Mouse (Mus musculus) megakaryocyte-erythroid progenitor cell, adult 5-6 weeks (primary cell): ENCODE measurements around the gene Lamtor2. TPM values are rescaled to one million over a fixed set of nuclear protein-coding genes. Genes with fewer than 3 reads are reported as not detected.

Source experiments
- ATAC-seq: replicated peaks from 2 replicates; pipeline ENCODE4 v1.8.0; 2016; ENCODE audit warnings: mild to moderate bottlenecking, inconsistent platforms; ENCODE audit not compliant: severe bottlenecking, poor library complexity, low FRiP score, low TSS enrichment
- total RNA-seq, 2 experiments: library from RNA; stranded (forward) in 1 of 2; stranded (reverse) in 1 of 2; fragments of 200-1000, 215-1000 nt in 1 of 2; fragments of >200 nt in 1 of 2; fragmentation: Nextera tagmentation in 1 of 2; gene quantifications; 2 replicates each; pipeline ENCODE4 v1.2.3; 2014 to 2017

The Lamtor2 gene
- total RNA-seq, 2 experiments from 2014 or later, result 36.4 to 87.8 TPM

DNA sequence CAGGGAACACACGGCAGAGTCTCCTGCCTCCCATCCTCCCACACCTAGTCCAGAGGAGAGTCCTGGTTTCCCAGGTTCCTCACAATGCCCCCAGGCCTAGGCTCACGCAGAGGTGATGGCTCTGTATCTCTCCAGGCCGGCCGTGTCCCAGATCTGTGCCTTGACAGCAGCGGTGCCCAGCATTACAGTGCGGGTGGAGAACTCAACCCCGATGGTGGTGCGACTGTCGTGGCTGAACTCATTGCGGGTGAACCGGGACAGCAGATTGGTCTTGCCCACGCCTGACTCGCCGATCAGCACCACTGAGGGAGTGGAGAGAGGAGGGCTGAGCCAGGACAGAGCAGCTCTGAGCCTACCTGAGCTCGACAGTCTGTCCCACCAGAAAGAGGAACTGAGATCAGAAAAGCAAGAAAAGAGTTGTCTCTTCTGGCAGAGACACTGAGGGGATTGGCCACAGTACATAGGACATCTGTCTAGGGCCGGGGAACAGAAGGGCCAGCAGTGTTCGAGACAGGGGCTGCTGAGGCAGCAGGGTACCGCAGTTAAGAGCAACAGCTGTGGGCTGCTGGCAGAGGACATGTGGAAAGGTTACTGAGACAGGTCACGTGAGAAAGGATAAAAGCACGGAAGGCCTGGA is 7.8 kb downstream of the Lamtor2 start:
- ATAC-seq, result no peak

DNA sequence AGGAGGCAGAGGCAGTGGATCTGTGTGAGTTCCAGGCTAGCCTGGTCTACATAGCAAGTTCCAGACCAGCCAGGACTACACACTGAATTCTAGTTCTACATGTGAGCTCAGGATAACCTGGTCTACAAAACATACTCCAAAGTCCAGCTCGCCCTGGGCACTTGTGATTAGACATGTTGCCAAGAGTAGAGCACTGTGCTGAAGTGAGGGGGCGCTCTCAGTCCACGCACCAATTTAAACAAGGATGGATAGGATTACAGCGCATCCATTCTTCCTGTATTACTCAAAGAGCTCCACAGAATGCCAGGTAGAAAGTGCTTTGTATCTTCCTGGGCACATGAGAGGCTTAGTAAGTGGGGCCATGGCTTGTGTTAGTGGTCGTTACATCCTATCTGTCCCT is 8.4 kb downstream of the Lamtor2 start:
- no peak for ATAC-seq

DNA sequence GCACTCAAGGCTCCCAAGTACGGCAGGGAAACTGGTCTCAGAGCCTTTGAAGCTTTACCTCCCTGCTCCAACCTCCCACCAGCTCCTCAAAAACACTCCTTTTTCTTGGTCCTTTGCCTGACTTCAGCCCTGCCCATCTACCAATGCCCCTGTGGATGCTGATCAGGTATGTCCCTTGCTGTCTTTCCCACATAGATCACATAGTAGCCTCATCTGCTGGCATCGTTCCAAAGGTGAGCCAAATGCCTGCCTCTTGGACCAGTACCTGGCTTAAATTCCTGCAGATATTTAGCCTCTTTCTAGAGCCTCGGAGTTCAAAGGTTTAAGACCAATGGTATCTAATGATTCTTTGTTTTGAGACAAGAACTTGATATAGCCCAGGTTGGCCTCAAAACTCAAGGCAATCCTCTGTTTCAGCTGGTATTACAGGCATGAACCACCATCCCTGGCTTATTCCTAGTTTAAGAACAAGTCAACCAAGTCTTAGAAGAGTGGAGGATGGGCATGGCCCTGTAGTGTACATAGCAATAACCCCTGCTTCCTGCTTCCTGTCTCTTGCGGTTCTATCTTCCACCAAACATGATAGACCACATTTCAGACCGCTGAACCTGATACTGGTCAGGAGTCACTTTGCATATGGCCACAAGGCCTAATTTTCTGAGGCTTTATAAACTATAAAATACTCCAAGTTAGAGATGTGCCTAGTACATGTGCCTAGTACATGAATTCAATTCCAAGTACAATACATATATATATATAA is 9.0 kb downstream of the Lamtor2 start:
- ATAC-seq, result no peak

DNA sequence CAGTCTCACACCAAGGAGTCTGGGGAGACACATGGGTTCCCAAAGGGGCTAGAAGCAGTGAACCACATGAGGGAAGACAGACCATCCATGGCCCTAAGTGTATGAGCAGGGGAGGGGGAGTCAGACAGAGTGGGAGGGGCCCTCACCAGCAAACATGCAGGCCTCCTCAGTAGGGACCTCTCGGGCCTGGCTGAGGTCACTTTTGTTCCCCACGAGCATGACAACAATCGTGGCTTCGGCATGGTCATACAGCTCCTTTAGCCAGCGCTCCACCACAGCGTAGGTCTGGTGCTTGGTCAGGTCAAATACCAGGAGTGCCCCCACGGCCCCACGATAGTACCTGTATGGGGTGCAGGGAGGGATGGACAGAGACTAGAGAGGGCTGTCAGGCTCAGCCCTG is 9.7 kb downstream of the Lamtor2 start:
- no peak for ATAC-seq

DNA sequence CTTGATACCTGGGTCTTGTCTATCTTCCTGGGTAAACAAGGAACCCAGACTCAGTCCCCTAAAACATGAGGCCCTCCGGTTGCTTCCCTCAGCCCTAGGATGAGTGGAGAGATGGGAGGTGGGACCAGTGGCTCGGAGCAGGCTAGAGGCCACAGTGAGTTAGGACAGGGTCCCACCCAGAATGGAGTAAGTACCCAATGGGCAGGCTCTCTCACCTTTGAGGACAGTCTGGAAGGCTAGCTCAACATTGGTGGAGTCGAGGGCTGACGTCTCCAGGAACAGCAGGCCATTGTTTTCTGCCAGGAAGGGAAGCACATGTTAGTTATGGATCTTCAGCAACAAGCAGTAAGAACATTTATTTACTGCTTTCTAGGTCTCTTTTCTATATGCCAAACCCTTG is 10.4 kb downstream of the Lamtor2 start:
- ATAC-seq, result no peak

DNA sequence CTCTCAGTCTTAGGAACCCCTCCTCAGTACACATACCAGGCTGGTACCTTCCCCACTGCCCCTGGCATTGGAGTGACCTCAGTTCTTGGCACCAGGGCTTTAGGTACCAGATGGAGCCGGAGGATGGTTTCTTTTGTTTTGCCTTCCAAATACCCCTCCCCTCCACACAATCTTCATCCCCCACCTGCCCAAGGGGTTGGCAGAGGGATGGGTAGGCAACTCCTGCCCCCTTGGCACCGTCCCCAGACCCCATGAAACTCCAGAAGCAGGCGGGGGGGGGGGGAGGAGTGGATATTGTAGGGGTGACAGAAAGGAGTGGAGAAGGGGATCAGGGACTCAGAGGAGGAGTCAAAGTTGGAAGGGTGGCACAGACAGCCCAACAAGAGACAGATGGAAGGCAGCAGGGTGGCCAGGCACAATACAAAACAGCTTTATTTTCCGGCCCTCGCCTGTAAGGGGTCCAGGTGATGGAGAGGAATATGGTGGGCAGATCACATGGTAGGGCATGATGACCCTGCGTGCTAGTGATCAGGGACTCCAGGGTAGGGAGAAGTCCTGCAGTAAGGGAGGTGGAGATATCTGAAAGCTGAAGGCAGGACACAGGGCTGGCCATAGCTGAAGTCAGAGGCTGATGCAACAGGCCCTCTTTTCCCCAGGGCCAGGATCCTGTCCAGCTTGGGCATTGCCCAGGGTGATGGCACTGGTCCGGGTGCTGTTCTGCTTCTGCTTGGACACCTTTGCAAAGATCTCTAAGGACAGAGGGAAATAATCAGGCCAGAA is 11.1 kb downstream of the Lamtor2 start:
- ATAC-seq, result no peak

DNA sequence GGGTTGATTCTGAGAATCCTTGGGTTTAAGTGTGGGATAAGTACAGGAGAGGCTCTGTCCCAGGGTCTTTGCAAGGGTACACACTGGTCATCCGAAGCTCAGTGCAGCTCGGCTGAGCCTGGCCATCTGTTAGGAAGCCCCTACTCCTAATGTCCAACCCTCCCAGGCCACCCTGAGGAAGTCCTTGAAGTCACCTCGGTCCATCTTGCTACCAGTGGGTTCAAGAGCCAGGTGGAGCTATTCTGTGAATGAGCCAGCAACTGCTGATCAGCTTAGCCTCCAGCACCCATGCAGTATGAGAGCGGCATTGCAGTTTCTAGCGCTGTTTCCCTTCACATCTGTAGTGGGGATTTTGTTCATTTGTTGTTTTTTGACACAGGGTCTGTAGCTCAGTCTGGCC is 12.8 kb downstream of the Lamtor2 start:
- ATAC-seq, result no peak

DNA sequence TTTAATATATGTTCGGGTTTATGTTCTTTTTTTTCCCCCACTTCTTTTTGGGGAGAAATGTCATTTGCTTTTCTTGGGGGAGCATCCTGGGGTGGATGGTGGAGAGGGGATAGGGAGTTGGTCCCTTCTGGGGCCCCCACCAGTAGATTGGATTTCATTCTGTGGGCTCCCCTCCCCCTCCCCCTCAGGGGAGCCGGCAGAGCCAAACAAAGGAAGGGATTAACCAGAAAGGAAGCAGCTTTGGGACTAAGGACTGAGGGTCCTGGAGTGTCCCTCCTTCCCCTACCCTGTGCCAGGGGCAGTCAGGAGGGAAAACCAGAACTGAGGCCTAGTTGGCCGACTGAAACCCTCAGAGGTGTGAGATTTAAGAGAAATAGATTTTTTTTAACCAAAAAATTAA is 13.5 kb downstream of the Lamtor2 start:
- ATAC-seq, result no peak

DNA sequence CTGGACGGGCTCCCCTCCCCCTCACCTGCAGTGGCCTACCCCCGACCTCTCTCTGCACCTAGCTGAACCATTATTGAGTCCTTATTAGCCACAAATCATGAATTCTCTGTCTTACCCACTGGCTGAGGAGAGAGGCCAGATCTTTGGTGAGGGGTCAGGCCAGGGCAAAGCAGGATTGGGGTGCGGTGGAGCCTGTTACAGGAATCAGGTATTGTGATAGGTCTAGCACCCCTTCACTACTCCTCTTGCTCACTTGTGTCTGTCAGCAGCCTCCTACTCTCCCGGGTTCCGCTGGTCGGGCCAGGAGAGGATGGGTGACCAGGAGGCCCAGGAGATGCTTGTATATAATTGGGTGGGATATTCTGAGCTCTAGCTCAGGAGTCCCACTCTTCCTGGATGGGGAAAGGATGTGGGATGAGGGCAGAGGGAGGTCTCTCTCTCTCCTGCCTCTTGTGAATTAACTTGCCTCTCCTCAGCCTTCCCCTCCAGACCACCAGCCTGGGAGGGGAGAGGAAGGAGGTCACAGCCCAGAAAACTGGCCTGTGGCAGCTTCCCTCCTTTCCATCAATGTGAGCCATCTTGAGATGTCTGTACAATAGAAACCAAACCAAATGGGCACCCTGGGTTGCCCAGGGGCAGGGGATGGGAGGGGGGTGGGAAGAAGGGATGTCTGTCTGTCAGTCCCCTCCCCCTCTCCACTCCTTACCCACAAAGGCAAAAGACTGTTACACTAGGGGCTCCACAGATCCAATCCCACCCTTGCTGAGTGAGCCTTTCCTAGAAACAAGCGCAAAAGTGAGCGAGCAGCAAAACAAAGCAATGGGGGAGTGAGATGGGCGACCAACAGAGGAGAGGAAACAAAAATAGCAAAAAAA is 14.4 kb downstream of the Lamtor2 start:
- no peak for ATAC-seq

DNA sequence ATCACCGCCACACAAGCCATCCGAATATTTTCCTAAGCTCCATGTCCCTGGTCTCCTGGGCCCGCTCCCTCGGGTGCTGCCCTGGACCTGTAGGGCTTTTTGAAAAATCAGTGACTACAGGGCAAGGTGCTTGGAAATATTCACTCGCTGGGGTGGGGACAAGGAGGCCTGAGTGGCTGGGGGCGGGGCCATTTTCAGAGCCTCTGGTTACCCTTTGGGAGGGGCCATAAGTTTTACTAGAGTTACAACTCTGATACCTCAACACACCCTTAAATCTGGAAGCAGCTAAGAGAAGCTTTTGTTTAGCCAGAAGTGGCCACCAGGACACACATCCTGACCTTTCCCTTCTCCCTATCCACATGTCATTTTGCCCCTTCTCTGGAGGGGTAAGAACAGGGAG is 15.7 kb downstream of the Lamtor2 start:
- no peak for ATAC-seq

DNA sequence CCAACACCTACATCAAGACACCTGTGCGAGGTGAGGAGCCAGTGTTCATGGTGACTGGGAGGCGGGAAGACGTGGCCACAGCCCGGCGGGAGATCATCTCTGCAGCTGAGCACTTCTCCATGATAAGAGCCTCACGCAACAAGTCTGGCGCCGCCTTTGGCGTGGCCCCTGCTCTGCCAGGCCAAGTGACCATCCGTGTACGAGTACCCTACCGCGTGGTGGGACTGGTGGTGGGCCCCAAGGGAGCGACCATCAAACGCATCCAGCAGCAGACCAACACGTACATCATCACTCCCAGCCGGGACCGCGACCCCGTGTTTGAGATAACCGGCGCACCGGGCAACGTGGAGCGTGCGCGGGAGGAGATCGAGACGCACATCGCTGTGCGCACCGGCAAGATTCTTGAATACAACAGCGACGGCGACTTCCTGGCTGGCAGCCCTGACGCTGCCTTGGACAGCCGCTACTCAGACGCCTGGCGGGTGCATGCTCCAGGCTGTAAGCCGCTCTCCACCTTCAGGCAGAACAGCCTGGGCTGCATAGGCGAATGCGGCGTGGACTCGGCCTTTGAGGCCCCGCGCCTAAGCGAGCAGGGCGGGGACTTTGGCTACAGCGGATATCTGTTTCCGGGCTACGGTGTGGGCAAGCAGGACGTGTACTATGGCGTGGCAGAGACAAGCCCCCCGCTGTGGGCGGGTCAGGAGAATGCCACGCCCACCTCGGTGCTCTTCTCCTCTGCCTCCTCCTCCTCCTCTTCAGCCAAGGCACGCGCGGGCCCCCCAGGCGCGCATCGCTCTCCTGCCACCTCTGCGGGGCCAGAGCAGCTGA is 16.6 kb downstream of the Lamtor2 start:
- ATAC-seq, result peak; percentile 49

DNA sequence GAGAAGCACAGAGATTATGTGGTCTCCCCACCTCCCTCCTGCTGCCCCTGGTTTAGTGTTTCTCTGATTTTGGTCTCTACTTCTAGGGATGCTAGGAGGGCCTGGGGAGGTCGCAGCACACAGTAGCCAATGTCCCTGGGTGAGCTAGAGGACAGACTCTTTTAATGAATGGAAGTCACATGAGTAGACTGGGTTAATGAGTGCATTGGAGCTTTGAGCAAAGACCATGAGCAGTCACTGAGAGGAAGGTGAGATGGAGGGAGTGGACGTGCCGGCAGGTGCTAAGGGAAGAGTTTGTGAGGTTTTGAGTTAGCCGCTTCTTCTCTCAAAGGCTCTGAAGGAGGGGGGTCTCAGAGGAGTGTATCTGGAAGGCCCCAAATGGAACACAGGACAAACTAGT is 17.3 kb downstream of the Lamtor2 start:
- ATAC-seq, result no peak

DNA sequence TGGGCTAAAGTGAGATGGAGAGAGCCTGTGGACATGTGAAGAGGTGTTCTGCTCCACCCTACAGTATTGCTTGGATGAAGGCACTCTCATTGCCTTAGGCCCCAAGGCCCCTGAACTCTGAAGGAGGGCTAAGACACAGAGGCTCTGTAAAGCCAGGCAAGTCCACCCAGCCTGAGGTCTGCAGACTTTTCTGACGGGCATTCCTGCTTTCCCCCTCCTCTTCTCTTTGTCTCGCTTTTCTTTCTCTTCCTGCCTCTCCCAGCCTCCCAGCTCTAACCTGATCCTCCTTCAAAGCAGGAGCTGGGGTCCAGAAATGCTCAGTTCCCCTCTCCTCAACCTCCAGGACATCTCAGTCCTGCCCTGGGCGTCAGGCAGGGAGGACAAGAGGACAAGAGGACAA is 17.9 kb downstream of the Lamtor2 start:
- ATAC-seq, result no peak

DNA sequence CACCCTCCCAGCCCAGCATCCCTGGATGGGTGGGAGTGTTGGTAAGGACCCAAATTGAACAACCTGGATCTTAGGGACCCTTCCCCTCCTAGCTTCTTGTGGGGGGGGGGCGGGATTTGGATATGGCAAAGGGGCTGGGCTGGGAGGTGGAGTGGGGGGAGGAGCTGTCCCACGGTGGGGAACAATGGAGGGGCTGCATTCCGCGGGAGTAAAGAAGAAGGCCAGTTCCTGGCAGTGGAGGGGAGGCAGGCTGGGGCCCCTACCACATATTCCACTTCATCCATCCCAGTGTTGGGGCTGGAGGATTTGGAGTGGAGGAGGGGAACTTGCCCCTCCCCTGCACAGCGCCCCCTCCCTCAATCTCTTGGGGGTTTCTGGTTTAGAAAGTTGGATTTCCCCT is 19.2 kb downstream of the Lamtor2 start:
- no peak for ATAC-seq

DNA sequence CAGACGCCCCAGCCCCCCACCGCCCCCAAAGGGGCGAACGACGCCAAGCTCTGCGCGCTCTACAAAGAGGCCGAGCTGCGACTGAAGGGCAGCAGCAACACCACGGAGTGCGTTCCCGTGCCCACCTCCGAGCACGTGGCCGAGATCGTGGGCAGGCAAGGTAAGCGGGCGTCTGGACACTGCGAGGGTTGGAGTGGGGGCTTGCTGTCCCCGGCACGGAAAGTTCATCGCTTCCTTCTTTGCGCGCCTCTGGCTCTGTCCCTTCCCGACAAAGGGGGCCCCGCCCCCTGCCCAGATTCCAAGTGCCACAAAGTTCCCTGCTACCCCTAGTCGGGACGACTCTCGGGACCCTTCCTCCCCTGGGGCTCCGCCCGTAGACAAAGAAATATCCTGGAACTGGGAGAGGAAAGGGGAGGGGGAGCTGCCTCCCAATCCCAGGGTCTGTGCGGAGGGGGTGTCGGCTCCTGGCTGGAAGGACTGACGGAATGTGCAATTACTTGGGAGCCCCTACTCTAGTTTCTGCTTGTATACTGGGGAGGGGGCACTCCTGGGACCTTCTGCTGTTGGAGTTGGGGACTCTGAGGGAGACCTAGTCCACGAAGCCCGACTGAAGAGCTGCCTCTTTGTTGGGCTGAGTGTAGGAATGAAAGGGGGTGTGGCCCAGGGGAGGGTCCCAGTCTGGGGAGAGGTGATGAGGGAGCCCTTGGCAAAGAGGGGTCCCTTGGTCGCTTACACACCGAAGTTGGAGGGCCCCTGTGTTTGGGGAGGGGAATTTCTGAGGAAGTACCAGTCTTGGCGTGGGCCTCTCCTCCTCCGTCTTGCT is 20.0 kb downstream of the Lamtor2 start:
- no peak for ATAC-seq

DNA sequence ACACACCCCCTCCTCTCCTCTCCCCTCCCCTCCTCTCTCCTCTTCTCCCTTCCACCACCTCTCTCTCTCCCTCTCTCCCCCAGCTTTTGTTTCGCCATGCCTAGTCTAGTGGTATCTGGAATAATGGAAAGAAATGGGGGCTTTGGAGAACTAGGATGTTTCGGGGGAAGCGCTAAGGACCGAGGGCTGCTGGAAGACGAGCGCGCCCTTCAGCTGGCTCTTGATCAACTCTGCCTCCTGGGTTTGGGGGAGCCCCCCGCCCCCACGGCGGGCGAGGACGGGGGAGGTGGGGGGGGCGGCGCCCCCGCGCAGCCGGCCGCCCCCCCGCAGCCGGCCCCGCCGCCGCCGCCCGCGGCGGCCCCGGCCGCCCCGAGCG is 20.6 kb downstream of the Lamtor2 start, which contains the start of gene Mex3a:
Gene Mex3a (plus strand): TSS at position 97 of the 376 bp plus-strand sequence.
- ATAC-seq, result no peak

DNA sequence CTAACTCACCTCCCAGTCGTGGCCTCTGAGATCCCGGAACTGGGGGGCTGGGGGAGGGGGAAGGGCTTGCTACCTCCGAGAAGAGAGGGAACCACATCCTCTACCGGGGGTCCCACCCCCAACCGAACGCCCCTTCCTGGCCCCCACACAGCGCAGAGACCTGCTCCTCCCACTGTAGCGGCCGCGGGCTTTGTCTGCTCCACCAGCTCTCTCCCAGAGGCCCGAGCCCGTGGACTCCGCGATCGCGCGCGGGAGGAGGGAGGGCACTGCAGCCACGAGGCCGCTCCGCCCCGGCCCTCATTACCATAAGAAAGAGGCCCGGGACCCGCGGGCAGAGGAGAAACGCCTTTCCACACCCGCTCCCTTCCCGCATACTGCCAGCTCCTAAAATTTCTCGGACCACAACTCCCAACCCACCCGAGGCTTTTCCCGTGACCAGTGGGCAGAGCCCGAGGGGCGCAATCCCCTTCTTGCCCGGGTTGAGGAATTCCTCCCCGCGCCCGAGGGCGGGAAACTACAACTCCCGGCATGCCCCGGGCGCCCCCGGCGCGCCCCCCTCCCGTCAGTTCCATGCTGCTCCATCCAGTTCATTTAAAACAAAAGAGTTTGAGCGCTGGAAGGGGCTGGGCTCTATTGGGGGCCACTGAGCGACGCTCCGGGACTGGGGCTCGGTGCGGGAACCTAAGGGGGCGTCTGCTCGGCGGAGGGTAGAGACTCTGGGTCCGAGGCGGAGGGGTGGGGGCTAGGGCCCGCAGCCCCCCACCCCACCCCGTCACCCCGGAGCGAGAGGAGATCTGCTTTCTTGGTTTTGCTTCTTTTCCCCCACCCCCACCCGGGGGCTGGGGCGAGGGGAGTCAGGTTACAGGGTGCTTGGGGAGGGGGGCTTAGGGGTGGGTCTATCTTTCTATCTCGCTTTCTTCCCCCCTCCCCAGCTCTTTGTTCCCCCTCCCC is 21.3 kb downstream of the Lamtor2 start:
- ATAC-seq, result peak; percentile 60
